ENCODE assay signal across 25 mouse cellular contexts in the genomic region with DNA sequence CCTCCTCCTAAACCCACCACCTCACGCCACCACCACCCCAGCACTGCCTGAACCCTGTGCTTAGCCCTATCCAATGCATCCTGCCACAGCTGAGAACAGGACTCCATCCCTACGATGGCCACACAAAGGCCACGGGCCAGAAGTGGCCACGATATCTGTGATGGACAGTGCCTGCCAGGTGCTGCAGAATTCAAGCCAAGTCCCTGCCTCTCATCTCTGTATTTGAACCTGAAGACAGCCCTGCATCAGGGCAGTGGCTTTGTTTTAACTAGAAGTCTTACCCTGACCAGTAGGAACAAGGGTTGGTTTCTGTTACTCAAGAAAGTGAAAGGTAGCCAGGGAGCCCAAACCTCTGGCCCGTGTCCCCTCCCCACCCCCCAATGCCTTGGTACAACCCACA. TPM values are rescaled to one million over a fixed set of nuclear protein-coding genes. Genes with fewer than 3 reads are reported as not detected.
DNase-seq lines count a peak whose midpoint lies in the region; ATAC-seq and TF ChIP-seq lines count a peak whose summit lies in the region.
"Had no signal": no experiment of that assay in that cellular context is flagged by ENCODE, and none has a peak within 500 bp of the region (broad histone marks: within the 10 kb centered on the region; RNA-seq: fewer than 3 reads in every experiment).

No protein-coding gene starts in this region.

- no peak overlapping the region for H3K4me2 ChIP-seq in hindbrain, postnatal 0 days (ENCODE audit: low read depth, low read length)
- H3K4me2 ChIP-seq in heart, embryonic 12.5 days: no peak overlapping the region
- H3K4me2 ChIP-seq: heart, embryonic 11.5 days; heart, embryonic 15.5 days; hindbrain, embryonic 15.5 days had no signal

- peaks cover 100% of the 10 kb centered on the region for H3K4me1 ChIP-seq in hindbrain, embryonic 10.5 days (replicated peaks)
- peaks cover 4% of the 10 kb centered on the region; the same call in 1 of the 2 replicates for H3K4me1 ChIP-seq in hindbrain, postnatal 0 days (ENCODE audit: insufficient read depth, low read length)
- H3K4me1 ChIP-seq in cerebellum, adult 2 months (ENCODE audit: control insufficient read depth, insufficient read depth, low read length): peaks cover 40% of the 10 kb centered on the region
- H3K4me1 ChIP-seq in heart, embryonic 12.5 days (replicated peaks): peaks cover 23% of the 10 kb centered on the region

- peaks cover 92% of the 10 kb centered on the region for H3K27me3 ChIP-seq in hindbrain, embryonic 10.5 days (ENCODE audit: insufficient read depth, poor library complexity, severe bottlenecking)
- H3K27me3 ChIP-seq in hindbrain, postnatal 0 days (ENCODE audit: insufficient read depth, low read length): peaks cover 6% of the 10 kb centered on the region; the same call in 1 of the 2 replicates
- no peaks in the 10 kb centered on the region for H3K27me3 ChIP-seq in cerebellum, adult 2 months (ENCODE audit: control insufficient read depth, insufficient read depth, low read length)
- H3K27me3 ChIP-seq in heart, embryonic 12.5 days (replicated peaks): peaks cover 100% of the 10 kb centered on the region

- TF ChIP-seq POLR2A in cerebellum, adult 2 months (IDR thresholded peaks at IDR 0.05; ENCODE audit: borderline replicate concordance, insufficient read depth, low read length): peak; percentile 35; the same call in 1 of the 2 replicates

- 79% methylated on average over 5 of the region's 5 CpGs for WGBS in hindbrain, embryonic 10.5 days
- 75% methylated on average over 5 of the region's 5 CpGs for WGBS in hindbrain, postnatal 0 days
- 14% methylated on average over 5 of the region's 5 CpGs for WGBS in cerebellum, adult 2 months
- 69% methylated on average over 5 of the region's 5 CpGs for WGBS in heart, embryonic 12.5 days

- H3K9ac ChIP-seq in hindbrain, postnatal 0 days (replicated peaks; ENCODE audit: low read length): no peak overlapping the region
- H3K9ac ChIP-seq in heart, embryonic 12.5 days: no peak overlapping the region
- H3K9ac ChIP-seq: forebrain, postnatal 0 days; heart, embryonic 15.5 days; hindbrain, embryonic 15.5 days had no signal

- ATAC-seq in hindbrain, postnatal 0 days: no peak
- ATAC-seq in erythroid progenitor cell, adult 5-6 weeks (replicated peaks; ENCODE audit: low FRiP score, poor library complexity, severe bottlenecking): no peak
- ATAC-seq in heart, embryonic 12.5 days (ENCODE audit: insufficient number of reproducible peaks, low FRiP score): no peak
- ATAC-seq: CD4-positive, CD25-positive, alpha-beta regulatory T cell, adult 4 months; forebrain, embryonic 14.5 days; forebrain, postnatal 0 days; inflammation-experienced regulatory T-cells, adult 6 months; intestine, embryonic 16.5 days had no signal

- H3K27ac ChIP-seq in hindbrain, embryonic 10.5 days: peak overlapping the region; percentile 59; the same call in 1 of the 2 replicates
- H3K27ac ChIP-seq in hindbrain, postnatal 0 days: no peak overlapping the region
- peak overlapping the region; percentile 98 for H3K27ac ChIP-seq in cerebellum, adult 2 months (ENCODE audit: insufficient read depth, low read length)
- no peak overlapping the region for H3K27ac ChIP-seq in heart, embryonic 12.5 days (ENCODE audit: poor library complexity, severe bottlenecking)
- H3K27ac ChIP-seq: gastrocnemius, adult 2 months; heart, embryonic 15.5 days; hindbrain, embryonic 15.5 days had no signal

- no peak for TF ChIP-seq CTCF in hindbrain, postnatal 0 days (IDR thresholded peaks at IDR 0.05; ENCODE audit: low read depth)
- TF ChIP-seq CTCF in cerebellum, adult 2 months (IDR thresholded peaks at IDR 0.05; ENCODE audit: borderline replicate concordance, insufficient read depth, low read depth, low read length): no peak

- DNase-seq in hindbrain, embryonic 10.5 days (ENCODE audit: low spot score): no peak
- DNase-seq in hindbrain, postnatal 0 days (ENCODE audit: low spot score): no peak
- DNase-seq in cerebellum, adult 18-20 months: peak; percentile 41 to 52
- peak; percentile 53 to 64 for DNase-seq in cerebellum, adult 2 months
- peak; percentile 66 for DNase-seq in cerebellum, adult 9-11 months
- DNase-seq: adrenal gland, adult 2 months; adrenal gland, postnatal 14 days; forebrain, postnatal 0 days; gastrocnemius, adult 2 months; gastrocnemius, postnatal 14 days; heart, adult 11 months; heart, postnatal 10 days; heart, postnatal 36 days; kidney, adult 18-20 months had no signal

- H3K36me3 ChIP-seq in hindbrain, embryonic 10.5 days: no peaks in the 10 kb centered on the region
- no peaks in the 10 kb centered on the region for H3K36me3 ChIP-seq in hindbrain, postnatal 0 days (ENCODE audit: insufficient read depth, low read length)
- no peaks in the 10 kb centered on the region for H3K36me3 ChIP-seq in heart, embryonic 12.5 days
- H3K36me3 ChIP-seq: heart, embryonic 15.5 days; hindbrain, embryonic 15.5 days had no signal

- H3K4me3 ChIP-seq in hindbrain, embryonic 10.5 days: no peak overlapping the region
- H3K4me3 ChIP-seq in hindbrain, postnatal 0 days (ENCODE audit: low read length): no peak overlapping the region
- peak overlapping the region; percentile 81 for H3K4me3 ChIP-seq in cerebellum, adult 2 months (replicated peaks; ENCODE audit: insufficient read depth, low read depth, low read length)
- H3K4me3 ChIP-seq in heart, embryonic 12.5 days: no peak overlapping the region
- H3K4me3 ChIP-seq: gastrocnemius, adult 2 months; heart, embryonic 15.5 days; hindbrain, embryonic 15.5 days had no signal

- H3K9me3 ChIP-seq in hindbrain, embryonic 10.5 days: no peaks in the 10 kb centered on the region
- H3K9me3 ChIP-seq in hindbrain, postnatal 0 days (ENCODE audit: low read length): no peaks in the 10 kb centered on the region
- no peaks in the 10 kb centered on the region for H3K9me3 ChIP-seq in heart, embryonic 12.5 days (replicated peaks)
- H3K9me3 ChIP-seq: heart, embryonic 15.5 days; hindbrain, embryonic 15.5 days had no signal

RNA-seq across cellular contexts. Expression of a gene that starts 12.1 kb away (rescaled TPM):
- polyA plus RNA-seq in hindbrain, embryonic 10.5 days (2016; fragmentation: Nextera tagmentation; extraction: Ambion mirVana): 2.2 and 4.2 TPM in 2 replicates
- total RNA-seq in hindbrain, postnatal 0 days (2014; rRNA removed): 34.3 and 38.8 TPM in 2 replicates
- polyA plus RNA-seq in hindbrain, postnatal 0 days (2015; fragmentation: Nextera tagmentation; extraction: Ambion mirVana): 8.7 and 10.1 TPM in 2 replicates
- 310 and 403 TPM in 2 replicates for polyA plus RNA-seq in cerebellum, adult 2 months (2012; rRNA removed)
- total RNA-seq in erythroid progenitor cell, adult 5-6 weeks (2015; ENCODE audit: low replicate concordance): not detected in 2 replicates
- not detected in 2 replicates for total RNA-seq in erythroid progenitor cell, adult 5-6 weeks (2017; ENCODE audit: low replicate concordance)
- polyA plus RNA-seq in heart, embryonic 12.5 days (2016; fragmentation: Nextera tagmentation; extraction: Ambion mirVana): 0.08 and 0.10 TPM in 2 replicates
- total RNA-seq: gastrocnemius, adult 2 months; gastrocnemius, postnatal 14 days; MEL had no signal
- polyA plus RNA-seq: C2C12; CD4-positive, CD25-positive, alpha-beta regulatory T cell, adult 4 months had no signal

RNA-seq across cellular contexts. Expression of a gene that starts 47.2 kb away (rescaled TPM):
- 541 and 748 TPM in 2 replicates for polyA plus RNA-seq in hindbrain, embryonic 10.5 days (2016; fragmentation: Nextera tagmentation; extraction: Ambion mirVana)
- 142 and 170 TPM in 2 replicates for total RNA-seq in hindbrain, postnatal 0 days (2014; rRNA removed)
- polyA plus RNA-seq in hindbrain, postnatal 0 days (2015; fragmentation: Nextera tagmentation; extraction: Ambion mirVana): 130 and 145 TPM in 2 replicates
- 124 and 133 TPM in 2 replicates for polyA plus RNA-seq in cerebellum, adult 2 months (2012; rRNA removed)
- total RNA-seq in erythroid progenitor cell, adult 5-6 weeks (2015; ENCODE audit: low replicate concordance): 40.7 and 57.7 TPM in 2 replicates
- 21.2 and 30.6 TPM in 2 replicates for total RNA-seq in erythroid progenitor cell, adult 5-6 weeks (2017; ENCODE audit: low replicate concordance)
- 188 and 194 TPM in 2 replicates for polyA plus RNA-seq in heart, embryonic 12.5 days (2016; fragmentation: Nextera tagmentation; extraction: Ambion mirVana)

RNA-seq across cellular contexts. Expression of a gene that starts 56.5 kb away (rescaled TPM):
- polyA plus RNA-seq in hindbrain, embryonic 10.5 days (2016; fragmentation: Nextera tagmentation; extraction: Ambion mirVana): 19.1 and 23.9 TPM in 2 replicates
- 50.2 and 59.6 TPM in 2 replicates for total RNA-seq in hindbrain, postnatal 0 days (2014; rRNA removed)
- 92.7 and 95.3 TPM in 2 replicates for polyA plus RNA-seq in hindbrain, postnatal 0 days (2015; fragmentation: Nextera tagmentation; extraction: Ambion mirVana)
- 98.9 and 104 TPM in 2 replicates for polyA plus RNA-seq in cerebellum, adult 2 months (2012; rRNA removed)
- 2.9 and 6.8 TPM in 2 replicates for total RNA-seq in erythroid progenitor cell, adult 5-6 weeks (2015; ENCODE audit: low replicate concordance)
- 3.1 and 14.1 TPM in 2 replicates for total RNA-seq in erythroid progenitor cell, adult 5-6 weeks (2017; ENCODE audit: low replicate concordance)
- polyA plus RNA-seq in heart, embryonic 12.5 days (2016; fragmentation: Nextera tagmentation; extraction: Ambion mirVana): 13.2 and 14.9 TPM in 2 replicates

Comparison
In these comparisons a context has a peak if more than half of its experiments do, and no peak if none do; other contexts are left out.
1. H3K27ac ChIP-seq: peak in hindbrain, embryonic 10.5 days (single experiment) and cerebellum, adult 2 months (single experiment); none in hindbrain, postnatal 0 days (single experiment) and heart, embryonic 12.5 days (single experiment).
2. DNase-seq: peak in cerebellum, adult 18-20 months (2 of 2), cerebellum, adult 2 months (2 of 2) and cerebellum, adult 9-11 months (single experiment); none in hindbrain, embryonic 10.5 days (single experiment) and hindbrain, postnatal 0 days (single experiment).
3. RNA of a gene that starts 12.1 kb away (polyA plus RNA-seq): 310 to 403 TPM in cerebellum, adult 2 months; 8.7 to 10.1 TPM in hindbrain, postnatal 0 days, 2.2 to 4.2 TPM in hindbrain, embryonic 10.5 days and 0.08 to 0.10 TPM in heart, embryonic 12.5 days; every median in the first group is over 10 times any median in the second.